Mouse (Mus musculus) forebrain, embryonic 10.5 days (tissue): Measurements from ENCODE around the gene Fam126b. TPM values are rescaled to one million over a fixed set of nuclear protein-coding genes. Genes with fewer than 3 reads are reported as not detected.

Experiments
- polyA plus RNA-seq: library from polyadenylated mRNA; unstranded; fragments of >200 nt; fragmentation: Nextera tagmentation; extraction: Ambion mirVana; gene quantifications from 2 replicates; pipeline ENCODE4 v1.2.1, GENCODE M21; 2016

Fam126b gene
- polyA plus RNA-seq, 1 experiment from 2014 or later = 6.4 TPM

Other genes starting within 250 kb of the Fam126b start
- gene Bzw1, start 193.4 kb downstream of the Fam126b start, polyA plus RNA-seq = 460 and 478 TPM in 2 replicates
- gene Clk1, start 162.3 kb downstream of the Fam126b start, polyA plus RNA-seq = 124 and 127 TPM in 2 replicates
- gene Nif3l1, start 141.2 kb downstream of the Fam126b start, polyA plus RNA-seq = 76.2 and 78.4 TPM in 2 replicates
- 63.0 and 66.1 TPM in 2 replicates for gene Ppil3, start 140.8 kb downstream of the Fam126b start, polyA plus RNA-seq
- 55.4 and 56.6 TPM in 2 replicates for gene Orc2, start 81.2 kb downstream of the Fam126b start, polyA plus RNA-seq
- gene Ndufb3, start 61 bp upstream of the Fam126b start, polyA plus RNA-seq = 135 and 138 TPM in 2 replicates
- gene Als2cr12, start 109.7 kb upstream of the Fam126b start, polyA plus RNA-seq = not detected in 2 replicates
- gene Cflar, start 125.2 kb upstream of the Fam126b start, polyA plus RNA-seq = 26.3 and 30.7 TPM in 2 replicates
- gene Casp8, start 209.1 kb upstream of the Fam126b start, polyA plus RNA-seq = 9.2 and 10.8 TPM in 2 replicates